Mouse (Mus musculus): ENCODE data around the gene Arfgap3. TPM values are rescaled to one million over a fixed set of nuclear protein-coding genes. Genes with fewer than 3 reads are reported as not detected.
"Not testable (repeated sequence)": the region's sequence is repeated elsewhere in the genome, so short reads cannot be mapped to it uniquely, and the experiment has no call there.

Gene Arfgap3
- polyA plus RNA-seq, 2 experiments: 51.4 to 54.8 TPM

DNA sequence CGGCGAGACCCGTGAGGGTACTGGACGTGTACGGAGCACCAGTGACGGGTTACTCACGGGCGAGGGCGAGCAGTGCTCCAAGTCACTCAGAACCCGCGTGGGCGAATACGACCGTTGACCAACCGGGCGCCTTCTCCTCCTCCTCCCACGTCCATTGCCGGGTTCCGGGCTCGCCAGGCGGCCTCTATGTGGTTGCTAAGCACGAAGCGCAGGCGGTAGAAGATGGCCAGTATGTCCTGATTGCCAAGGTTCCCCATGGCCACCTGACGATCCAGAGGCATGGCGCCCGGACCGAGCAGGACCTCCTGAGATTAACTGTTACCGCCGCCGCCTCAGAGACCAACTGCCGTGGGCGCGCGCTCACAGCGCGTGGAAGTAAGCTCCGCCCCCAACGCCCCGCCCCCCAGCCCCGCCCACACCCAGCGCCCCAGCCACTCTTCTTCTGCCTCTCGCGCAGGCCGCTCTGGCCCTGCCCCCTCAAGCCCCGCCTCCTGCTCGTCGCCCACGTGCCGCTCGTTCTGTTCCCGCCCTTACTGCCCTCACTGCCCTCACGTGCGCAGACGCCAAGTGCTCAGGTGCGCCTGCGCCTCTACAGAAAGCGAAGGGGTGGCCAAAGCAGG, 17.0 kb upstream of the Arfgap3 start:
- peak; percentile 57 for DNase-seq (ENCODE audit: low spot score)
- H3K4me3 ChIP-seq (replicated peaks; ENCODE audit: low read length): peak overlapping the region; percentile 35
- H3K27me3 ChIP-seq (ENCODE audit: control insufficient read depth, insufficient read depth, low read length): no peaks in the 10 kb centered on the region; the same call in 1 of the 2 replicates
- peak overlapping the region; percentile 61 for H3K4me2 ChIP-seq (replicated peaks; ENCODE audit: low read depth, low read length, severe bottlenecking)
- WGBS: 24% methylated on average over 50 of the region's 58 CpGs
- peak; percentile 83 for ATAC-seq (ENCODE audit: low FRiP score, low read depth)
- no peaks in the 10 kb centered on the region for H3K9me3 ChIP-seq (ENCODE audit: control insufficient read depth, low read length)
- H3K4me1 ChIP-seq (ENCODE audit: control insufficient read depth, insufficient read depth, low read length): 0 out of 2 replicates have a peak, but pooled peaks cover 4% of the 10 kb centered on the region
- TF ChIP-seq POLR2A (IDR thresholded peaks at IDR 0.05; ENCODE audit: borderline replicate concordance, extremely low read depth, insufficient read depth, insufficient read length): no peak
- H3K27ac ChIP-seq (replicated peaks; ENCODE audit: low read depth, low read length): no peak overlapping the region
- H3K36me3 ChIP-seq (ENCODE audit: control insufficient read depth, insufficient read depth, low read length): no peaks in the 10 kb centered on the region
- no peak overlapping the region for H3K9ac ChIP-seq (ENCODE audit: low read depth, low read length, severe bottlenecking)

DNA sequence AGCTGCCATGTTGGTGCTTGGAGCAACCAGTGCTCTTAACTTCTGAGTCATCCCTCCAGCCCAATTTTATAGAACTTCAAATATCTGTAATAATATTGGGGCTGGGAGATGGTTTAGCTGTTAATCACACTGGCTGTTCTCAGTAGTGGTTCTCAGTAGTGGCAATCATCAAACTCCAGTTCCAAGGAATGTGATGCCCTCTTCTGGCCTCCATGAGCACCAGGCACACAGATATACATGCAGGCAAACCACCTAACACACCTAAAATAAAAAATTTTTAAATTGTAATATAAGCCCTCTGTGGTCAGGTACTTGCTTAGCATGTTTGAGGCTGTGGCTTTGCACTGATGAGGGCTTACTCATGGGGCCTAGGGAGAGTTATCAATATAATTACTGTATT, 15.7 kb upstream of the Arfgap3 start:
- no peaks in the 10 kb centered on the region for H3K36me3 ChIP-seq (ENCODE audit: control insufficient read depth, insufficient read depth, low read length)
- no peaks in the 10 kb centered on the region for H3K9me3 ChIP-seq (ENCODE audit: control insufficient read depth, low read length)
- TF ChIP-seq POLR2A (IDR thresholded peaks at IDR 0.05; ENCODE audit: borderline replicate concordance, extremely low read depth, insufficient read depth, insufficient read length): no peak
- 0 out of 2 replicates have a peak, but pooled peaks cover 4% of the 10 kb centered on the region for H3K4me1 ChIP-seq (ENCODE audit: control insufficient read depth, insufficient read depth, low read length)
- no peak overlapping the region for H3K27ac ChIP-seq (replicated peaks; ENCODE audit: low read depth, low read length)
- H3K4me2 ChIP-seq (replicated peaks; ENCODE audit: low read depth, low read length, severe bottlenecking): no peak overlapping the region
- ATAC-seq (ENCODE audit: low FRiP score, low read depth): no peak
- no peak for DNase-seq (ENCODE audit: low spot score)
- no peak overlapping the region for H3K9ac ChIP-seq (ENCODE audit: low read depth, low read length, severe bottlenecking)
- no peak overlapping the region for H3K4me3 ChIP-seq (replicated peaks; ENCODE audit: low read length)
- H3K27me3 ChIP-seq (ENCODE audit: control insufficient read depth, insufficient read depth, low read length): no peaks in the 10 kb centered on the region; the same call in 1 of the 2 replicates

DNA sequence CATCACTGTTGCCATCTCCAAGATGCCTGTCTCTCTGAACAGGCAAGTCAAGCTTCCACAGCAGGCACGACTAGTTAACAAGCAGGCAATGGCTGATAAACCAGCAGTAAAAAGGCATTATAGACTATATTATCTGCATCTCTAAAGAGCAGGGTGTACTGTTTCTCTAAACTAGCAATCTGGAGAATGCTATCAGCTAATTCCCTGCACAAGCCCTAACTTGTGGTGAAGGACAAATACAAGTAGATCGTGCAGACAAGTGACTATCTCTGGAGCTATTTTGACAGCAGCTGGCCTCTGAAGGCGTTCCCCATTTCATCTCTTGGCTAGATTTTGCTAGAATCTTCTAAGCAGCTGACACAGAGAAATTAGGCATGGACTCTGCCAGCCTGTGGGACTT, 14.1 kb upstream of the Arfgap3 start:
- WGBS: 52% methylated on average over 3 of the region's 3 CpGs
- Histone ChIP-seq H3K27ac (replicated peaks; ENCODE audit: low read depth, low read length) (no peak overlapping the region), H3K4me2 (replicated peaks; ENCODE audit: low read depth, low read length, severe bottlenecking) (no peak overlapping the region), H3K9ac (ENCODE audit: low read depth, low read length, severe bottlenecking) (no peak overlapping the region), H3K36me3 (ENCODE audit: control insufficient read depth, insufficient read depth, low read length) (no peaks in the 10 kb centered on the region), H3K4me3 (replicated peaks; ENCODE audit: low read length) (no peak overlapping the region), H3K4me1 (ENCODE audit: control insufficient read depth, insufficient read depth, low read length) (0 out of 2 replicates have a peak, but pooled peaks cover 4% of the 10 kb centered on the region), H3K27me3 (ENCODE audit: control insufficient read depth, insufficient read depth, low read length) (no peaks in the 10 kb centered on the region; the same call in 1 of the 2 replicates), H3K9me3 (ENCODE audit: control insufficient read depth, low read length) (no peaks in the 10 kb centered on the region)
- DNase-seq (ENCODE audit: low spot score) (no peak), ATAC-seq (ENCODE audit: low FRiP score, low read depth) (no peak)
- TF ChIP-seq POLR2A (IDR thresholded peaks at IDR 0.05; ENCODE audit: borderline replicate concordance, extremely low read depth, insufficient read depth, insufficient read length): no peak

DNA sequence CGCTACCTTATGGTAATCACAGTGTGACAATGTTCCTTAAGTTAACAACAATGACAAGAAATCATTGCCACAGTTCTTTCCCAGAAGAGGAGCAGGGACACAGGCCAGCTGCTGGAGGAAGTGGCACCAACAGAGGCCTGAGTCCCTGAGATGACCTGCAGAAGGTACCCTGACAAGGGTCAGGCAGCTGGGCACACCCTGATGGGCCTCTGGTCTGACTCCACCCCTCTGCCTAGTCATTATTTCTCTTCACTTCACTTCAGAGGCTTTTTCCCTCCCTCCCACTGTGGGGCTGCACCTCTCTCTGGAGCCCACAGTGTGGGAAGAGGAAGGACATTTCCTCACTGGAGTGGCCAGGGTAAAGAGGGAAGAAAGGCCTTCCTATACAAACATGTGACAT, 12.8 kb upstream of the Arfgap3 start:
- not testable (repeated sequence) for DNase-seq (ENCODE audit: low spot score); H3K27me3 ChIP-seq (ENCODE audit: control insufficient read depth, insufficient read depth, low read length); H3K4me1 ChIP-seq (ENCODE audit: control insufficient read depth, insufficient read depth, low read length); H3K4me2 ChIP-seq (replicated peaks; ENCODE audit: low read depth, low read length, severe bottlenecking); H3K36me3 ChIP-seq (ENCODE audit: control insufficient read depth, insufficient read depth, low read length); H3K9ac ChIP-seq (ENCODE audit: low read depth, low read length, severe bottlenecking); H3K9me3 ChIP-seq (ENCODE audit: control insufficient read depth, low read length); ATAC-seq (ENCODE audit: low FRiP score, low read depth); H3K27ac ChIP-seq (replicated peaks; ENCODE audit: low read depth, low read length); H3K4me3 ChIP-seq (replicated peaks; ENCODE audit: low read length)
- 85% methylated on average over 1 of the region's 1 CpGs for WGBS

DNA sequence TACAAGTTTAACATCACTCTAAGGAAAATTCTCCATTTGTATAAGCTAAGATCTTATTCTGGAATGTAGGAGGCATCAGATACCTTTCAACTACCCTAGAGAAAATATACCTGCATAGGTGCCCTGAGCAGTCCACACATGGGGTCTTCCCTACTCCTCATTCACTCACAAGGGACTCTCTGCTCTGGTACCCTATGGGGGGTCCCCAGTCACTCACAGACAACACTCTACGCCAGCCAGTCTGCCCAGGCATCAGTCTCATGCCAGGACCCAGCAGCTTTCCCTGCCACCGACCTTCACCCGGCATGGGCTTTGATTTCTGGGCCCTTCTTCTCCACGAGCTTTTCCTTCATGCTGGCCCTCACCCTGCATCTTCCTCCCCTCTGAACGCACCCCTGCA, 10.9 kb upstream of the Arfgap3 start:
- H3K4me2 ChIP-seq (replicated peaks; ENCODE audit: low read depth, low read length, severe bottlenecking); DNase-seq (ENCODE audit: low spot score); H3K36me3 ChIP-seq (ENCODE audit: control insufficient read depth, insufficient read depth, low read length); H3K9ac ChIP-seq (ENCODE audit: low read depth, low read length, severe bottlenecking); H3K27ac ChIP-seq (replicated peaks; ENCODE audit: low read depth, low read length); H3K27me3 ChIP-seq (ENCODE audit: control insufficient read depth, insufficient read depth, low read length); H3K4me1 ChIP-seq (ENCODE audit: control insufficient read depth, insufficient read depth, low read length); H3K9me3 ChIP-seq (ENCODE audit: control insufficient read depth, low read length); ATAC-seq (ENCODE audit: low FRiP score, low read depth); H3K4me3 ChIP-seq (replicated peaks; ENCODE audit: low read length): not testable (repeated sequence)
- WGBS: 71% methylated on average over 4 of the region's 5 CpGs

DNA sequence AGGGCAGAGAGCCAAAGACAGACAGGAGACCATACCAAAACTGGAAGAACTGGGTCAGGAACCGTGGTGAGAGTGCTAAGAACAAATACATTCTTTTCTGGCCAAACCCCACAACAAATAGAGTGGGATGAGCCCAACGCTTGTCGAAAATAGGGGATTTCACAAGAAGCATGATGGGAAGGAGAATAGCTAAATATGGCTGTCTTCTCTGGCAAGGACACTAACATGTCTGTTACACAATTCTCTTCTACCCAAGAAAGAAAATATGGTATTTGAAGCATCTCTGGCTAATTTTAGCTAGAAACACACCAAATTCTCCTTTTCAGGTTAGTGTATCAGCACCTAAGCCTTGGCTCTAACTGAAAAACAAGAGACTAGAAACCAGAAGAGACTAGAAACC, 10.1 kb upstream of the Arfgap3 start:
- H3K4me2 ChIP-seq (replicated peaks; ENCODE audit: low read depth, low read length, severe bottlenecking): no peak overlapping the region
- H3K4me1 ChIP-seq (ENCODE audit: control insufficient read depth, insufficient read depth, low read length): no peaks in the 10 kb centered on the region
- H3K27ac ChIP-seq (replicated peaks; ENCODE audit: low read depth, low read length): no peak overlapping the region
- WGBS: 84% methylated on average over 3 of the region's 3 CpGs
- no peak overlapping the region for H3K9ac ChIP-seq (ENCODE audit: low read depth, low read length, severe bottlenecking)
- H3K36me3 ChIP-seq (ENCODE audit: control insufficient read depth, insufficient read depth, low read length): no peaks in the 10 kb centered on the region
- no peak overlapping the region for H3K4me3 ChIP-seq (replicated peaks; ENCODE audit: low read length)
- no peaks in the 10 kb centered on the region for H3K27me3 ChIP-seq (ENCODE audit: control insufficient read depth, insufficient read depth, low read length)
- ATAC-seq (ENCODE audit: low FRiP score, low read depth) (no peak), DNase-seq (ENCODE audit: low spot score) (no peak)
- H3K9me3 ChIP-seq (ENCODE audit: control insufficient read depth, low read length): no peaks in the 10 kb centered on the region
- no peak for TF ChIP-seq POLR2A (IDR thresholded peaks at IDR 0.05; ENCODE audit: borderline replicate concordance, extremely low read depth, insufficient read depth, insufficient read length)

All from limb, embryonic 14.5 days (tissue).